Mouse (Mus musculus) C2C12 (cell line): ENCODE measurements around the gene C9.

Source experiments
- CTCF ChIP-seq: IDR thresholded peaks from one replicate; pipeline ENCODE4 v1.5.1; 2011; ENCODE audit not compliant: control insufficient read depth, insufficient read depth, insufficient read length
- MAX ChIP-seq: IDR thresholded peaks from one replicate; pipeline ENCODE4 v1.6.1; 2011; ENCODE audit warnings: mild to moderate bottlenecking, control low read depth
- MYOD1 ChIP-seq: IDR thresholded peaks from one replicate; pipeline ENCODE4 v1.6.1; 2011; ENCODE audit warnings: low read depth; ENCODE audit not compliant: control insufficient read depth, insufficient read length
- MYOG ChIP-seq: IDR thresholded peaks from one replicate; pipeline ENCODE4 v1.6.1; 2011; ENCODE audit not compliant: control insufficient read depth, insufficient read length; ENCODE audit errors: extremely low read depth
- USF1 ChIP-seq: IDR thresholded peaks from one replicate; pipeline ENCODE4 v1.6.1; 2011; ENCODE audit warnings: low read depth, mild to moderate bottlenecking, control low read depth, moderate library complexity

GRCm38 (mm10) chr15:6400115-6400514 is 45.0 kb upstream of the C9 start:
- no peak for TF ChIP-seq USF1
- no peak for TF ChIP-seq CTCF
- TF ChIP-seq MYOD1, result no peak
- no peak for TF ChIP-seq MAX
- no peak for TF ChIP-seq MYOG
